Mouse (Mus musculus): ENCODE data around the gene Pogz.
"Not testable (repeated sequence)": the region's sequence is repeated elsewhere in the genome, so short reads cannot be mapped to it uniquely, and the experiment has no call there.

The Pogz gene

DNA sequence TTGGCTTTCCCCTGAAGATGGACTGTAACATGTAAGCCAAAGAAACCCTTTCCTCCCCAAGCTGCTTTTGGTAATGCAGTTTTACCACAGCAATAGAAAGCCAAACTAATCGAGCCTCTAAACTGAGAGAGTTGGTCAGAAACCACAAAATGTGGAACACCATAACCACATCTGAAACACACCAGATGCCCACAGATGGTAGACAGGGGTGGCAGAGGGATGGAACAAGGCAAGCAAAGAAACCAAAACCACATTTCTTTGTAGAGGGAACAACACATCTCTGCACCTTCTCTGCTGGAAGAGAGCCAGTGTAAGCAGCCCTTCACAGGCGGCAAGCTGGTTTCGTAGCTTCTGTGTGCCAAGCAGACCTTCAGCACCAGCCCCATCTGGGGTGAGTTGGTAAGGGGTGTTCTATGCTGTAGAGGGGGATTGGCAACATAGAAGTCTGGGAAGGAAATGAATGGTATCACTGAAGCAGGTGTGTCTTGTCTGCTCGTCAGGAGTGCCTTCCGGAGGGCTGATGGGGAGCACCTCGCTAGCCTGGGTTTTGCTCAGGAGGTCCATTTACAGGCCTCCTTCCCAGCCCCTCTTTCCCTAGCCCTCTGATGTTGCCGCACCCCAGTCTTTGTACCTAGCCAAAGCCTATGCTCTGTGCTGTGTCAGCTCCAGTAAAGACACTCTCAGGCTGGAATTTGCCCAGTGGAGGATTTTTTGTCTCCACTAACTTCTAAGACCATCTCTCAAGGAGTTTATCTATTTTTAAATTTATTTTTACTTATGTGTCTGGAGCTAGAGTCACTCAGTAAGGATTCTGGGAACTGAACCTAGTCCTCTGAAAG is 78.8 kb downstream of the Pogz start:
- DNase-seq (ENCODE audit: extremely low spot score, low spot score), result no peak

GRCm38 (mm10) chr3:94917816-94918361 is 80.5 kb downstream of the Pogz start:
- DNase-seq (ENCODE audit: extremely low spot score, low spot score), result no peak

DNA sequence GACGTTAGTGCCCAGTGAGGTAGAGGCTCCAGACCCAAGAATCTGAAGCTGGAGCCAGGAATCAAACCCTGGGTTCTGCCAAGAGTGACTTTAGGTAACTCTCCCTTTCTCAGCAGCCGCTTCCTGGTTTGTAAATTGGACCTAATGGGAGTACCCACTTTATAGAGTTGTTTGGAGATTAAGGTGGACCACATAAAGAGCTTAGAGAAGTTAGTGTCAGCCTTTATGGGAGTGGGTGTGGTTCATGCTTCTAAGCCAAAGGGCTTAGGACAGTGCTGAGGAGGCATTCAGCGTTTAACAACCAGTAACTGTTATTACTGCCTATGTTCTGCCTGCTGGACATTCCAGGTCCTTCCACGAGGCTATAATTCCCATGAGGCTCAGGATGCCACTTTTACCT is 81.5 kb downstream of the Pogz start:
- no peak for DNase-seq (ENCODE audit: extremely low spot score, low spot score)

GRCm38 (mm10) chr3:94921104-94921503 is 83.7 kb downstream of the Pogz start:
- no peak for DNase-seq (ENCODE audit: extremely low spot score, low spot score)

GRCm38 (mm10) chr3:94922333-94922732 is 85.0 kb downstream of the Pogz start:
- no peak for DNase-seq (ENCODE audit: extremely low spot score, low spot score)

- DNase-seq (ENCODE audit: extremely low spot score, low spot score), result no peak
Measured at GRCm38 (mm10) chr3:94924688-94925087, 87.3 kb downstream of the Pogz start.

GRCm38 (mm10) chr3:94926301-94926736 is 89.0 kb downstream of the Pogz start:
- not testable (repeated sequence) for DNase-seq (ENCODE audit: extremely low spot score, low spot score)

GRCm38 (mm10) chr3:94928979-94929378 is 91.6 kb downstream of the Pogz start:
- not testable (repeated sequence) for DNase-seq (ENCODE audit: extremely low spot score, low spot score)

- not testable (repeated sequence) for DNase-seq (ENCODE audit: extremely low spot score, low spot score)
Measured at GRCm38 (mm10) chr3:94930386-94931266, 93.3 kb downstream of the Pogz start.

DNA sequence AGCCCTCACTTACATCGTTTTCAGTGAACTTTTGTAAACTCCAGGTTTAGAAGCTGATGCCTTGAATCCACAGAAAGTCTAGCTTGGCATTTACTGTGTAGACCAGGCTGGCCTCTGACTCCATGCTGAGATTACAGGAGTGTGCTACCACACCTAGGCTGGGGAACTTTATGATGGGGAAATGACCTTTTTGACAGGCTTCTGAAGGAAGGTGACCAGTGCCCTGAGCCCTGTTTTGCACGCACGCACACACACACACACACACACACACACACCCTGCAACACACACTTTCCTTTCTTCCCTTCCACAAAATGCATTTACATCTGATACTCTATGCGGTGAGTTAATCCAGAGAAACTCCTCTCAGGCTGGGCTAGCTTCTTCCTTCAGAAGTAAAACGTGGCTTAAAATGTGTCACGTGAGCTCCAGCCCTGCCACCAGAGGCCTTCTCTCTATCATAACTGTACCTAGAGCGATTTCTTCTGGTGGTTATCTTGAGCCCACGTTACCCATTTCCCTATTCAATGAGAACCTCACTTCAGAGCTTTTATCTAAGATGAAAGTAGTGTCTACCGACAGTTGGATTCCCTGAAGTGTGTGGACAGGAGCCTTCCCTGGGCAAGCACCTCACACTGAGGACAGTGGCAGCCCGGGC is 94.2 kb downstream of the Pogz start:
- DNase-seq (ENCODE audit: extremely low spot score, low spot score), result not testable (repeated sequence)
